Mouse (Mus musculus) kidney, postnatal 0 days (tissue): ENCODE results near the gene Lhx2. TPM values are rescaled to one million over a fixed set of nuclear protein-coding genes. Genes with fewer than 3 reads are reported as not detected.

ENCODE experiments used
- ATAC-seq: fragments of 200-750 bp; cut with Nextera tagmentation; replicated peaks from 2 replicates; pipeline ENCODE4 v1.8.0; 2017; ENCODE audit warnings: low read depth, moderate number of reproducible peaks, moderate TSS enrichment, moderate library complexity; ENCODE audit not compliant: low FRiP score
- DNase-seq: peaks from one replicate; pipeline ENCODE4 v3.0.0-alpha.2; 2016; ENCODE audit warnings: low spot score
- H3K27ac ChIP-seq: fragments of 300-500 bp; sonication (generic); 2 replicates; pipeline ENCODE4 v1.5.1; 2014; ENCODE audit warnings: mild to moderate bottlenecking
- H3K27me3 ChIP-seq: fragments of 300-500 bp; sonication (generic); 2 replicates; pipeline ENCODE4 v1.6.1; 2014; ENCODE audit warnings: low read length, mixed read lengths; ENCODE audit not compliant: insufficient read depth
- H3K36me3 ChIP-seq: fragments of 300-500 bp; sonication (generic); 2 replicates; pipeline ENCODE4 v1.6.1; 2014; ENCODE audit warnings: low read length, mixed read lengths; ENCODE audit not compliant: insufficient read depth
- H3K4me1 ChIP-seq: fragments of 300-500 bp; sonication (generic); replicated peaks from 2 replicates; pipeline ENCODE4 v1.6.1; 2014; ENCODE audit warnings: antibody characterized with exemption, low read length, mixed read lengths; ENCODE audit not compliant: insufficient read depth
- H3K4me2 ChIP-seq: fragments of 300-500 bp; sonication (generic); 2 replicates; pipeline ENCODE4 v1.6.1; 2014; ENCODE audit warnings: mild to moderate bottlenecking, low read length, moderate library complexity, mixed read lengths
- H3K4me3 ChIP-seq: fragments of 300-500 bp; sonication (generic); replicated peaks from 2 replicates; pipeline ENCODE4 v1.5.1; 2014; ENCODE audit warnings: low read depth, low read length
- H3K9ac ChIP-seq: fragments of 300-500 bp; sonication (generic); 2 replicates; pipeline ENCODE4 v1.6.1; 2014; ENCODE audit warnings: low read depth, low read length
- H3K9me3 ChIP-seq: fragments of 300-500 bp; sonication (generic); replicated peaks from 2 replicates; pipeline ENCODE4 v1.6.1; 2016; ENCODE audit warnings: low read length, inconsistent platforms, mixed read lengths
- CTCF ChIP-seq: IDR thresholded peaks from 2 replicates; pipeline ENCODE4 v1.5.1; 2016; ENCODE audit warnings: antibody characterized with exemption, low read depth, mild to moderate bottlenecking, moderate library complexity
- WGBS: fragments of 180-500 bp; shearing (Covaris S2); extraction: QIAGEN DNeasy Blood & Tissue Kit; methylation state at CpG from one replicate; pipeline ENCODE4 v1.1.7; 2014; 5-methylcytosine and 5-hydroxymethylcytosine counted together
- polyA plus RNA-seq: library from polyadenylated mRNA; unstranded; fragments of >200 nt; fragmentation: Nextera tagmentation; extraction: Ambion mirVana; gene quantifications from 2 replicates; pipeline ENCODE4 v1.2.1, GENCODE M21; 2015

Gene Lhx2
- polyA plus RNA-seq, 1 experiment from 2014 or later, result 0.07 TPM

GRCm38 (mm10) chr2:38313399-38313798 lies 25.7 kb upstream of the Lhx2 start:
- DNase-seq (no peak), ATAC-seq (no peak)
- WGBS, result 53% methylated on average over 3 of the region's 3 CpGs
- no peak overlapping the region for H3K4me3 ChIP-seq
- no peaks in the 10 kb centered on the region for H3K4me1 ChIP-seq
- H3K27ac ChIP-seq, result no peak overlapping the region
- H3K9ac ChIP-seq, result no peak overlapping the region
- no peak for TF ChIP-seq CTCF
- no peaks in the 10 kb centered on the region; the same call in none of the 2 replicates for H3K27me3 ChIP-seq
- H3K9me3 ChIP-seq, result no peaks in the 10 kb centered on the region
- no peak overlapping the region for H3K4me2 ChIP-seq
- H3K36me3 ChIP-seq, result no peaks in the 10 kb centered on the region

- H3K4me2 ChIP-seq, result no peak overlapping the region
Observed at GRCm38 (mm10) chr2:38319086-38319485, 20.0 kb upstream of the Lhx2 start.

DNA sequence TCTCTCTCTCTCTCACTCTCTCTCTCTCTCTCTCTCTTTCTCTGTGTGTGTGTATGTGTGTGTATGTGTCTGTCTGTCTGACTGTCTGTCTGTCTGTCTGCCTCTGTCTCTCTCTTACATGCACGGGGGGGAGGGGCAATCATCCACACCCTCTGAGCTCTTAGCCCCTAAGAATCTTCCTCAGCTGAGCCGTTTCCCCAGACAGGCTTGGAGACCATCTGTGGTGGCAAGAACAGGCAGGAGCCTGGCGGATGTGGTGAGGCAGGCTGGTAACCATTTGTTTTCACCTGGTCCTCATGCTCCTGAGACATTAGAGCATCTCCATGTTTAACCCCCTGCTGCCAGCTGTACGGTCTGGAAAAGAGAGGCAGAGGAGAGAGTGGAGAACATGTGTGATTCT lies 18.2 kb upstream of the Lhx2 start:
- Histone ChIP-seq H3K36me3 (no peaks in the 10 kb centered on the region), H3K4me3 (no peak overlapping the region), H3K27ac (no peak overlapping the region), H3K4me1 (no peaks in the 10 kb centered on the region), H3K9ac (no peak overlapping the region), H3K27me3 (no peaks in the 10 kb centered on the region; the same call in 1 of the 2 replicates), H3K9me3 (no peaks in the 10 kb centered on the region), H3K4me2 (no peak overlapping the region)
- DNase-seq (no peak), ATAC-seq (no peak)
- TF ChIP-seq CTCF, result no peak
- 50% methylated on average over 4 of the region's 4 CpGs for WGBS

More at GRCm38 (mm10) chr2:38319086-38319485, 20.0 kb upstream of the Lhx2 start:
- DNase-seq (no peak), ATAC-seq (no peak)
- Histone ChIP-seq H3K27me3 (no peaks in the 10 kb centered on the region; the same call in none of the 2 replicates), H3K9ac (no peak overlapping the region), H3K9me3 (no peaks in the 10 kb centered on the region), H3K27ac (no peak overlapping the region), H3K36me3 (no peaks in the 10 kb centered on the region), H3K4me1 (no peaks in the 10 kb centered on the region), H3K4me3 (no peak overlapping the region)
- no peak for TF ChIP-seq CTCF
- 87% methylated on average over 11 of the region's 11 CpGs for WGBS

- Histone ChIP-seq H3K36me3 (no peaks in the 10 kb centered on the region), H3K4me2 (no peak overlapping the region), H3K9me3 (no peaks in the 10 kb centered on the region), H3K27me3 (no peaks in the 10 kb centered on the region), H3K4me3 (no peak overlapping the region), H3K27ac (no peak overlapping the region), H3K4me1 (no peaks in the 10 kb centered on the region), H3K9ac (no peak overlapping the region)
- ATAC-seq, result no peak
- DNase-seq, result no peak
- WGBS, result 60% methylated on average over 8 of the region's 8 CpGs
- no peak for TF ChIP-seq CTCF
Observed at GRCm38 (mm10) chr2:38323380-38323779, 15.7 kb upstream of the Lhx2 start.

GRCm38 (mm10) chr2:38326671-38327070 lies 12.4 kb upstream of the Lhx2 start:
- H3K4me1 ChIP-seq, result no peaks in the 10 kb centered on the region
- no peak overlapping the region for H3K4me3 ChIP-seq
- ATAC-seq (no peak), DNase-seq (no peak)
- 19% methylated on average over 1 of the region's 1 CpGs for WGBS
- no peak overlapping the region for H3K27ac ChIP-seq
- no peaks in the 10 kb centered on the region for H3K9me3 ChIP-seq
- no peaks in the 10 kb centered on the region for H3K36me3 ChIP-seq
- H3K9ac ChIP-seq, result no peak overlapping the region
- no peaks in the 10 kb centered on the region for H3K27me3 ChIP-seq
- no peak overlapping the region for H3K4me2 ChIP-seq
- no peak for TF ChIP-seq CTCF

DNA sequence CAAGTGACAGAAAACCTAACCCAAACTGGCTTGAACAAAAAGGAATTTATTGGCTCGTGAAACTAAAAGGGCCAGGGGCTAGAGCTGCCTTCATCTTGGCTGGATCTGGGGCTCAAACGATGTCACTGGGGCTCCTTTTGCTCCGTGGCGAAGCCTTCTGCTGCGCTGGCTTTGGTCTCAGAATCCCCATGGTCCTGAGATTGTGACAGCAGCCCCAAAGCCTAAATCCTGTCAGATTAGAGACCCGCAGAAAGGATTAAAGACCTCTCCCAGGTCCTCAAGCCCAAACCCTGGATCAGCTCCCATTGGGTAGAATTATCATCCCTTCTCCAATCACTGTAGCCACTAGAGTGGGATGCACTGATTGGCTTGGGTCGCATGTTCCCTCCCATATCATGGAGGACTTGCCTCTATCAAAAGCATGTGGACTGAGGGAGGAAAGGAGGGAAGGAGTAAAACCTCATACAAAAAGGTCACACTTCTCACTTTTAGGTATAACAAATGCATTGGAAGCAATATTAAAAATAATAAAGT lies 5.4 kb upstream of the Lhx2 start:
- TF ChIP-seq CTCF, result no peak
- no peak overlapping the region for H3K27ac ChIP-seq
- 42% methylated on average over 7 of the region's 7 CpGs for WGBS
- no peak for DNase-seq
- H3K4me1 ChIP-seq, result no peaks in the 10 kb centered on the region
- no peaks in the 10 kb centered on the region for H3K36me3 ChIP-seq
- no peak overlapping the region for H3K9ac ChIP-seq
- ATAC-seq, result no peak
- no peak overlapping the region for H3K4me2 ChIP-seq
- H3K27me3 ChIP-seq, result peaks cover 31% of the 10 kb centered on the region
- H3K9me3 ChIP-seq, result no peaks in the 10 kb centered on the region
- no peak overlapping the region for H3K4me3 ChIP-seq

- no peak overlapping the region for H3K4me3 ChIP-seq
- ATAC-seq, result no peak
- 3% methylated on average over 17 of the region's 17 CpGs for WGBS
Observed at GRCm38 (mm10) chr2:38336606-38337005, 2.5 kb upstream of the Lhx2 start.

More at GRCm38 (mm10) chr2:38336606-38337005, 2.5 kb upstream of the Lhx2 start:
- H3K9me3 ChIP-seq, result no peaks in the 10 kb centered on the region
- no peaks in the 10 kb centered on the region for H3K36me3 ChIP-seq
- H3K27me3 ChIP-seq, result peaks cover 55% of the 10 kb centered on the region
- H3K4me1 ChIP-seq, result peaks cover 10% of the 10 kb centered on the region; the same call in 1 of the 2 replicates
- TF ChIP-seq CTCF, result no peak
- H3K4me2 ChIP-seq, result 0 out of 2 replicates have a peak overlapping the region, but pooled peaks have one; percentile 21
- DNase-seq, result no peak
- H3K9ac ChIP-seq, result no peak overlapping the region
- H3K27ac ChIP-seq, result no peak overlapping the region
